Mouse (Mus musculus): Measurements from ENCODE around the gene 5830473C10Rik. TPM values are rescaled to one million over a fixed set of nuclear protein-coding genes. Genes with fewer than 3 reads are reported as not detected.

Gene 5830473C10Rik
- polyA plus RNA-seq, 1 experiment from 2014 or later = not detected

DNA sequence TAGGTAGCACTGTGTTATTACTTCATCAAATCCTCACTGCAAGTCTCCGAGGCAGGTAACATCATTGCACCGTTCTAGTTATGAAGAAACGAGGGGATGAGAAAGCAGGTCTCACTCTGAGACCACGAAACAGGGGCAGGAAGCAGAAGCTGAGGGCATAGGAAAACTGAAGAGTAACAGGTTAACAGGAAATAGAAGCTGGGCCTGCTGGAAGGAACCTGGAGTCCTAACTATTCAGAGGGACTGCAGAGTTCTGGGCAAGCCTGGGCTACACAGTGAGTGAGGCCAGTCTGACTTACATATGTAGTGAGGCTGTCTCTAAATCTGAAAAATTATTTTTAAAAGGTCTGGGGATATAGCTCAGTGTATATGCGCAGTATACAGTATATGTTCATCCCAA, 27.2 kb downstream of the 5830473C10Rik start:
- H3K9ac ChIP-seq (ENCODE audit: low read length) = no peak overlapping the region
- no peaks in the 10 kb centered on the region for H3K9me3 ChIP-seq (replicated peaks; ENCODE audit: control insufficient read depth, low read length)
- H3K4me1 ChIP-seq (ENCODE audit: control insufficient read depth, insufficient read depth, low read length) = no peaks in the 10 kb centered on the region
- DNase-seq (ENCODE audit: low spot score) = no peak
- WGBS = 93% methylated on average over 5 of the region's 5 CpGs
- no peak overlapping the region for H3K4me2 ChIP-seq (ENCODE audit: low read length)
- ATAC-seq = no peak
- no peak overlapping the region for H3K27ac ChIP-seq (ENCODE audit: low read depth, low read length)
- H3K4me3 ChIP-seq (ENCODE audit: low read depth, low read length) = no peak overlapping the region
- no peaks in the 10 kb centered on the region for H3K27me3 ChIP-seq (replicated peaks; ENCODE audit: control insufficient read depth, insufficient read depth, low read length)
- H3K36me3 ChIP-seq (ENCODE audit: control insufficient read depth, insufficient read depth, low read length) = no peaks in the 10 kb centered on the region

DNA sequence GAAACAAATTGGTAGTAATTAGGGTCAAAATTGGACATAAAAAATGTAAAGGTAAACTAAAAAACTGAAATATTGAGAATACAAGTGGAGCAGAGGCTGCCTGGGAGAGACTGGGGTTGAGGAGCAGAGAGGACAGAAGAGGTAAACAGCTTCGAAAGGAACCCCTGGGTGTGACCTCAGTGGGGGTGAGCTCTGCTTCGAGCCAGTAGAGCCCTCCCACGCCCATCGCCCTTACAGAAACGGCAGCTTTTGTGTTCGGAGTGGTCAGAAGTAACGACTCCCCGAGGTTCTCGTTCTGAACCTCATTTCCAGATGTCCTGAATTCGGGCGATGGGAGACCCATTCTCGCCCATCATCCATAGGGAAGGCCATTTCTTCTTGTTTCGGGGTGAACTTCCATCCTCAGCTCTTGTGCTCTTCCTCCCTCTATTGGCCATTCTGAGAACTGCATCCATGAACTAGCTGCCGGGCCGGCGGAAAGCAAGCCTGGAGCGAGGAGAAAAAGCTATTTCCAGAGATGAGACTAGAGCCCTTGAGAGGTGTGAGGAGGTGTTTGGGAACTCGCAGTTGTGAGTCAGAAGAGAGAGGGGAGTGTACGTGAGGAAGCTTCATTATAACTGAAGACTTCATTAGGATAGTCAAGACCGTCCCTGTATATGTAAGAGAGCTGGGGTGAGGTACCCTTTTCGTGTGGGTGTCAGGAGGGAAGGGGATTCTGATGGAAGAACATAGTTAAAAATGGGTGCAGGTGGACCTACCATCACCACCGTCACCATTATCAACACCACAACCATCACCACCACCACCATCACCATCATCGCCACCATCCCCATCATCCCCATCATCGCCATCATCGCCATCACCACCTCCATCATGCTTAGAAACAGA, 28.0 kb downstream of the 5830473C10Rik start:
- Histone ChIP-seq H3K4me1 (ENCODE audit: control insufficient read depth, insufficient read depth, low read length) (no peaks in the 10 kb centered on the region), H3K27me3 (replicated peaks; ENCODE audit: control insufficient read depth, insufficient read depth, low read length) (no peaks in the 10 kb centered on the region), H3K27ac (ENCODE audit: low read depth, low read length) (no peak overlapping the region), H3K9me3 (replicated peaks; ENCODE audit: control insufficient read depth, low read length) (no peaks in the 10 kb centered on the region), H3K9ac (ENCODE audit: low read length) (peak overlapping the region; percentile 48; the same call in 1 of the 2 replicates), H3K36me3 (ENCODE audit: control insufficient read depth, insufficient read depth, low read length) (no peaks in the 10 kb centered on the region), H3K4me2 (ENCODE audit: low read length) (peak overlapping the region; percentile 59), H3K4me3 (ENCODE audit: low read depth, low read length) (peak overlapping the region; percentile 30)
- DNase-seq (ENCODE audit: low spot score) = peak; percentile 88
- peak; percentile 87 for ATAC-seq
- 24% methylated on average over 25 of the region's 25 CpGs for WGBS

DNA sequence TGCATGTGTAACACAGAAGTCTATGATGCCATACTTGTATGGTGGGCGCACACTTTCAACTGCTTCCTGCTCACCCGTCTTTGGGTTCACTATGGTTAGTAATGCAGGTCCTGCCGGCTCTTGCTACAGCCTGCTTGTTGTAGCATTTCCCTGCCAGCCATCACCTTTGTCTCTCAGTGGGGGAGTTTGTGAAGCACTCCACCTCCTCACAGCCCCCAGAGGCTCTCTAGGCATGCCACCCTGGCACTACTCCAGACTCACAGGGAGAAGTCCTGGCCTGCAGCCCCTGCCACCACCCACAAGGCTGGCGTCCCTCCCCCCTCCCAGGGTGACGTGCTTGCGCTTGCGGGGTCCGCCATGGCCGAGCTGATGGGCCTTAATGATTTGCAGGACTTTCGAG, 29.8 kb downstream of the 5830473C10Rik start:
- H3K4me2 ChIP-seq (ENCODE audit: low read length) = no peak overlapping the region
- DNase-seq (ENCODE audit: low spot score) = no peak
- H3K27ac ChIP-seq (ENCODE audit: low read depth, low read length) = no peak overlapping the region
- H3K4me3 ChIP-seq (ENCODE audit: low read depth, low read length) = no peak overlapping the region
- H3K9ac ChIP-seq (ENCODE audit: low read length) = no peak overlapping the region
- no peaks in the 10 kb centered on the region for H3K36me3 ChIP-seq (ENCODE audit: control insufficient read depth, insufficient read depth, low read length)
- no peaks in the 10 kb centered on the region for H3K27me3 ChIP-seq (replicated peaks; ENCODE audit: control insufficient read depth, insufficient read depth, low read length)
- H3K4me1 ChIP-seq (ENCODE audit: control insufficient read depth, insufficient read depth, low read length) = no peaks in the 10 kb centered on the region
- ATAC-seq = no peak
- no peaks in the 10 kb centered on the region for H3K9me3 ChIP-seq (replicated peaks; ENCODE audit: control insufficient read depth, low read length)
- 84% methylated on average over 10 of the region's 10 CpGs for WGBS

DNA sequence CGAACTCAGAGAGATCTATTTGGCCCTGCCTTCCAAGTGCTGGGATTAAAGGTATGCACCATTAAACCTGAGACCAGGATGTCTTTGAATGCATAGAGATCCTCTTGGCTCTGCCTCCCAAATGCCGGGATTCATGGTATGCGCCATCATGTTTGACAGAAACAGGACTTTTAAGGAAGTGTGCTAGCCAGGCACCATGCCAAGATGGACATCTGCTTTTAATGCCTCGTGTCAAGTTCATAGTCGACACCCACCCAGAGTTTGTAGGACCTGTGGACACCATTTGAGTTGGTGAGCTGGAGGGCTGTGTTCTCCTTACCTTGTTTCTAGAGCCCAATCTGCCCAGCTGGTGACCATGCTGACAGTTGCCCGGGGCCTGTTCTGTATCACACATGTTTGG, 31.0 kb downstream of the 5830473C10Rik start:
- DNase-seq (ENCODE audit: low spot score) (no peak), ATAC-seq (no peak)
- Histone ChIP-seq H3K36me3 (ENCODE audit: control insufficient read depth, insufficient read depth, low read length) (no peaks in the 10 kb centered on the region), H3K27me3 (replicated peaks; ENCODE audit: control insufficient read depth, insufficient read depth, low read length) (no peaks in the 10 kb centered on the region), H3K4me1 (ENCODE audit: control insufficient read depth, insufficient read depth, low read length) (no peaks in the 10 kb centered on the region), H3K9me3 (replicated peaks; ENCODE audit: control insufficient read depth, low read length) (no peaks in the 10 kb centered on the region), H3K4me3 (ENCODE audit: low read depth, low read length) (no peak overlapping the region), H3K4me2 (ENCODE audit: low read length) (no peak overlapping the region), H3K27ac (ENCODE audit: low read depth, low read length) (no peak overlapping the region), H3K9ac (ENCODE audit: low read length) (no peak overlapping the region)
- 91% methylated on average over 6 of the region's 6 CpGs for WGBS

DNA sequence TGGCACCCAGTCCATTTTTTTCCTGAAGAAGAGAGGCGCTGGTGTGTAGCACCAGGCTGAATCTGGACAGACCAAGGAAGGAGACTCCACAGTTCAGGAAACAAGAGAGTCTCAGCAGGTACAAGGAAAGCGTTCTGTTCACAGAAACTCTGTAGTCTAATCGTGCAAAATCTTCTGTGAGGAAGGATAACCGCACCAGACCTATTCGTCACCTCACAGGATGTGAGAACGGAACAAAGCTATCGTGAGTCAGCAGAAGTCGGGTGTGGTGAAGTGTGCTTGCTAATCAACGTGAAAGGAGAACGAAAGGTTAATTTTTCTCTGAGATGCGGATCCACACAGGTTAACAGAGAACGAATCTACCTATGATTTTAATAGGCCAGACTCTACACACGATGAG, 34.0 kb downstream of the 5830473C10Rik start:
- DNase-seq (ENCODE audit: low spot score) (no peak), ATAC-seq (no peak)
- WGBS = 90% methylated on average over 13 of the region's 13 CpGs
- Histone ChIP-seq H3K9ac (ENCODE audit: low read length) (no peak overlapping the region), H3K4me2 (ENCODE audit: low read length) (no peak overlapping the region), H3K9me3 (replicated peaks; ENCODE audit: control insufficient read depth, low read length) (no peaks in the 10 kb centered on the region), H3K27me3 (replicated peaks; ENCODE audit: control insufficient read depth, insufficient read depth, low read length) (no peaks in the 10 kb centered on the region), H3K36me3 (ENCODE audit: control insufficient read depth, insufficient read depth, low read length) (no peaks in the 10 kb centered on the region), H3K4me3 (ENCODE audit: low read depth, low read length) (no peak overlapping the region), H3K4me1 (ENCODE audit: control insufficient read depth, insufficient read depth, low read length) (no peaks in the 10 kb centered on the region), H3K27ac (ENCODE audit: low read depth, low read length) (no peak overlapping the region)

DNA sequence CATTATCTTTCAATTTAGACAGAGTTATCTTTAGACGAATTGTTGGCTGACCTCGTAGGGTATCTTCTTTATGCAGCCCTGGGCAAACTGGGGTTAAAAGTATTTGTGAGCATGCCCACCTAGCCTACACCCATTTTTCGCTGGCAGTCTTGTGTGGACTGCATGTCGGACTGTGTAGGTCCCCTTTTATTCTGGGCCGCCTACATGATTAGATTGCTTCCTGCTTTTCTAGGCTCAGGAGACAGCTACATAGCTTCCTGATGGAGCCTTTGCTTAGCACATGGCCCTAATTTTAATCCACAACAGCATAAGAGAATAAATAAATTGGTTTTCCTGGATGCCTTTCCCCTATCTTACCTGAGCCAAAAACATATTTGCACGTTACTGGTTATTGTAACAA, 35.2 kb downstream of the 5830473C10Rik start:
- Histone ChIP-seq H3K4me1 (ENCODE audit: control insufficient read depth, insufficient read depth, low read length) (no peaks in the 10 kb centered on the region), H3K27ac (ENCODE audit: low read depth, low read length) (no peak overlapping the region), H3K9ac (ENCODE audit: low read length) (no peak overlapping the region), H3K4me2 (ENCODE audit: low read length) (no peak overlapping the region), H3K4me3 (ENCODE audit: low read depth, low read length) (no peak overlapping the region), H3K36me3 (ENCODE audit: control insufficient read depth, insufficient read depth, low read length) (no peaks in the 10 kb centered on the region), H3K27me3 (replicated peaks; ENCODE audit: control insufficient read depth, insufficient read depth, low read length) (no peaks in the 10 kb centered on the region), H3K9me3 (replicated peaks; ENCODE audit: control insufficient read depth, low read length) (no peaks in the 10 kb centered on the region)
- ATAC-seq (no peak), DNase-seq (ENCODE audit: low spot score) (no peak)
- 88% methylated on average over 6 of the region's 6 CpGs for WGBS

DNA sequence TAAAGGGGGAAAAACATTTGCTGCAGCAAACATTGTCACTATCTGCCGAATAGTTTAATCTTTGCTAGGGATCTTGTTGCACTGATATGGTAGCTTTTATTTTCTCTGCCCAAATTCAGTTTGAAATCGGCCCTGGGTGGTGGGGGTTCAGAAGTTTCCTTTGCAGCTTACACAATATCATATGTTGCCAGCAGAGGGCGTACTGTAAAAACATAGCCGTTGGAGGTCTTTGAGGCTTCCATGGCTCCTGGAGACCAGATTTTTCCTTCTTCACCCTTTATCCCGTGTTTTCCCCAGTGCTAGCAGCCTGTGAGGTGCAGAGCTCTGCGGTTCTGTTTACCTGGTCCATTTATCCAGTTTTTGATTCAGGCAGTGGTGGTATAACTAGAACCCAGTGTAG, 40.6 kb downstream of the 5830473C10Rik start:
- Histone ChIP-seq H3K4me3 (ENCODE audit: low read depth, low read length) (no peak overlapping the region), H3K27me3 (replicated peaks; ENCODE audit: control insufficient read depth, insufficient read depth, low read length) (no peaks in the 10 kb centered on the region), H3K27ac (ENCODE audit: low read depth, low read length) (no peak overlapping the region), H3K9me3 (replicated peaks; ENCODE audit: control insufficient read depth, low read length) (no peaks in the 10 kb centered on the region), H3K9ac (ENCODE audit: low read length) (no peak overlapping the region), H3K4me1 (ENCODE audit: control insufficient read depth, insufficient read depth, low read length) (no peaks in the 10 kb centered on the region), H3K4me2 (ENCODE audit: low read length) (no peak overlapping the region), H3K36me3 (ENCODE audit: control insufficient read depth, insufficient read depth, low read length) (no peaks in the 10 kb centered on the region)
- WGBS = 25% methylated on average over 6 of the region's 6 CpGs
- ATAC-seq (peak; percentile 46; the same call in 1 of the 2 replicates), DNase-seq (ENCODE audit: low spot score) (peak; percentile 74)

DNA sequence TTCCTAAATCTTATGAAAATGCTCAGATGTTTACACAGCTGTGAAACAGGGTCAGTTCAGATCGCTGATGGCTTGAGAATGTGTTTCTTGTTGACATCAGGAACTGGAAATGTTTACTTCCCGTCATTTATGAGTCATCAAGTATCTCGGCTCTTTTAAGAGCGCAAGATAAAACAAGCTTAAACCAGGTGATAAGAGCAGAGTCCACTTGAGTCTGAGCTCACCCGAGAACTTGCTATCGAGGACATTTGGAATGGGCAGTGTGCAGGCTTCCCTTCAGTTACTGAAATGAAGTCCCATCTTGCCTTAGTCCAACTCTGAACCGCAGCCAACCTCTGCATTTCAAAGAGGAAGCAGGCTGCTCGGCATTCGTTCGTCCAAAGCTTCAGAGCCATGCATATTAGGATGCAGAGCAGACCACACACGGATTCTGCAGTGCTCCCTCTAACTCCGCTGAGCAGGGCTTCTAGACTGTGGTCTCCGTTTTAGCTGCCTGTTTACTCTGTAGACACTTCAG, 42.6 kb downstream of the 5830473C10Rik start:
- H3K4me3 ChIP-seq (ENCODE audit: low read depth, low read length) = no peak overlapping the region
- no peaks in the 10 kb centered on the region for H3K9me3 ChIP-seq (replicated peaks; ENCODE audit: control insufficient read depth, low read length)
- DNase-seq (ENCODE audit: low spot score) = no peak
- no peak overlapping the region for H3K9ac ChIP-seq (ENCODE audit: low read length)
- no peaks in the 10 kb centered on the region for H3K4me1 ChIP-seq (ENCODE audit: control insufficient read depth, insufficient read depth, low read length)
- no peak overlapping the region for H3K27ac ChIP-seq (ENCODE audit: low read depth, low read length)
- 69% methylated on average over 13 of the region's 13 CpGs for WGBS
- H3K4me2 ChIP-seq (ENCODE audit: low read length) = no peak overlapping the region
- H3K27me3 ChIP-seq (replicated peaks; ENCODE audit: control insufficient read depth, insufficient read depth, low read length) = no peaks in the 10 kb centered on the region
- no peak for ATAC-seq
- no peaks in the 10 kb centered on the region for H3K36me3 ChIP-seq (ENCODE audit: control insufficient read depth, insufficient read depth, low read length)

DNA sequence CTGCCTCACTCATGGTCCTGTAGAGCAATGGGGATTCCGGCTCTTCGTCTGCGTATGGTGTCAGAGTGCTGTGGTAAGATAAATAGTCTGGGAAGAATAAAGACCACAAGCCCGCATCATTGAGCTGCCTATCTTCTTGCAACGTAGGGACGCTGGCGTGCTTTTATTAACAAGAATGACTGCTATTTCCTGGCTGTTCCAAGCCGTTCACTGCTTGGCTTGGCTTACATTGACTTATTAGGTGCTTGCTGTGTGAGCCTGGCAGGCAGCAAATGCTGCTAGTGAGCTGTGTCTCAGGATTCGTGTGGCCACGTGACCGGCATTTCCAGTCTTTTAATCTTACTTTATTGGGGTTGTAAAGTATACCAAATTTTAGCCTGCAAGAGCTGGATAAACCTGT, 48.0 kb downstream of the 5830473C10Rik start:
- H3K4me1 ChIP-seq (ENCODE audit: control insufficient read depth, insufficient read depth, low read length) = no peaks in the 10 kb centered on the region
- no peaks in the 10 kb centered on the region for H3K36me3 ChIP-seq (ENCODE audit: control insufficient read depth, insufficient read depth, low read length)
- no peak overlapping the region for H3K4me2 ChIP-seq (ENCODE audit: low read length)
- no peak overlapping the region for H3K9ac ChIP-seq (ENCODE audit: low read length)
- H3K4me3 ChIP-seq (ENCODE audit: low read depth, low read length) = no peak overlapping the region
- ATAC-seq (no peak), DNase-seq (ENCODE audit: low spot score) (no peak)
- H3K9me3 ChIP-seq (replicated peaks; ENCODE audit: control insufficient read depth, low read length) = no peaks in the 10 kb centered on the region
- H3K27me3 ChIP-seq (replicated peaks; ENCODE audit: control insufficient read depth, insufficient read depth, low read length) = no peaks in the 10 kb centered on the region
- WGBS = 87% methylated on average over 11 of the region's 11 CpGs
- H3K27ac ChIP-seq (ENCODE audit: low read depth, low read length) = no peak overlapping the region
